Mouse (Mus musculus) heart, embryonic 15.5 days (tissue): Measurements from ENCODE around the gene Poc1a. TPM values are rescaled to one million over a fixed set of nuclear protein-coding genes. Genes with fewer than 3 reads are reported as not detected.

ENCODE experiments used
- ATAC-seq: fragments of 200-750 bp; cut with Nextera tagmentation; replicated peaks from 2 replicates; pipeline ENCODE4 v1.8.0; 2017; ENCODE audit warnings: low read depth, moderate TSS enrichment; ENCODE audit not compliant: insufficient number of reproducible peaks, insufficient read depth, low FRiP score
- H3K27ac ChIP-seq: fragments of 300-500 bp; sonication (generic); 2 replicates; pipeline ENCODE4 v1.5.1; 2015; ENCODE audit warnings: mild to moderate bottlenecking, inconsistent platforms
- H3K27me3 ChIP-seq: fragments of 300-500 bp; sonication (generic); 2 replicates; pipeline ENCODE4 v1.6.1; 2015; ENCODE audit warnings: inconsistent platforms
- H3K36me3 ChIP-seq: fragments of 300-500 bp; sonication (generic); 2 replicates; pipeline ENCODE4 v1.6.1; 2015; ENCODE audit warnings: mild to moderate bottlenecking, inconsistent platforms
- H3K4me1 ChIP-seq: fragments of 300-500 bp; sonication (generic); replicated peaks from 2 replicates; pipeline ENCODE4 v1.6.1; 2015; ENCODE audit warnings: inconsistent platforms
- H3K4me2 ChIP-seq: fragments of 300-500 bp; sonication (generic); 2 replicates; pipeline ENCODE4 v1.6.1; 2015; ENCODE audit warnings: inconsistent platforms, mild to moderate bottlenecking, moderate library complexity
- H3K4me3 ChIP-seq: fragments of 300-500 bp; sonication (generic); 2 replicates; pipeline ENCODE4 v1.5.1; 2015; ENCODE audit warnings: mild to moderate bottlenecking, inconsistent platforms
- H3K9ac ChIP-seq: fragments of 300-500 bp; sonication (generic); 2 replicates; pipeline ENCODE4 v1.6.1; 2015; ENCODE audit warnings: mild to moderate bottlenecking, inconsistent platforms
- H3K9me3 ChIP-seq: fragments of 300-500 bp; sonication (generic); replicated peaks from 2 replicates; pipeline ENCODE4 v1.6.1; 2016; ENCODE audit warnings: inconsistent platforms
- WGBS: fragments of 180-500 bp; shearing (Covaris S2); methylation state at CpG from one replicate; pipeline ENCODE4 v1.1.7; 2015; ENCODE audit warnings: mixed read lengths; 5-methylcytosine and 5-hydroxymethylcytosine counted together
- polyA plus RNA-seq: library from polyadenylated mRNA; unstranded; fragments of >200 nt; fragmentation: Nextera tagmentation; extraction: Ambion mirVana; gene quantifications from 2 replicates; pipeline ENCODE4 v1.2.1, GENCODE M21; 2015

Poc1a gene
- polyA plus RNA-seq, 1 experiment from 2014 or later: 23.7 TPM

GRCm38 (mm10) chr9:106355217-106355974, 74.5 kb downstream of the Poc1a start:
- H3K9me3 ChIP-seq: no peaks in the 10 kb centered on the region
- 0 out of 2 replicates have a peak overlapping the region, but pooled peaks have one; percentile 42 for H3K27ac ChIP-seq
- no peak for ATAC-seq
- H3K4me3 ChIP-seq: no peak overlapping the region
- 75% methylated on average over 10 of the region's 10 CpGs for WGBS
- H3K4me2 ChIP-seq: no peak overlapping the region
- H3K36me3 ChIP-seq: no peaks in the 10 kb centered on the region
- H3K9ac ChIP-seq: no peak overlapping the region
- peaks cover 27% of the 10 kb centered on the region for H3K4me1 ChIP-seq
- no peaks in the 10 kb centered on the region for H3K27me3 ChIP-seq

GRCm38 (mm10) chr9:106355975-106356286, 75.1 kb downstream of the Poc1a start:
- Histone ChIP-seq H3K9me3 (no peaks in the 10 kb centered on the region), H3K27me3 (no peaks in the 10 kb centered on the region), H3K4me3 (no peak overlapping the region), H3K27ac (peak overlapping the region; percentile 42; the same call in 1 of the 2 replicates), H3K9ac (no peak overlapping the region), H3K4me2 (no peak overlapping the region), H3K4me1 (peaks cover 27% of the 10 kb centered on the region), H3K36me3 (no peaks in the 10 kb centered on the region)
- no peak for ATAC-seq

- no peaks in the 10 kb centered on the region for H3K36me3 ChIP-seq
- no peak overlapping the region for H3K4me2 ChIP-seq
- no peaks in the 10 kb centered on the region for H3K27me3 ChIP-seq
- no peaks in the 10 kb centered on the region for H3K9me3 ChIP-seq
- peak; percentile 11; the same call in 1 of the 2 replicates for ATAC-seq
- H3K9ac ChIP-seq: no peak overlapping the region
- WGBS: 66% methylated on average over 10 of the region's 10 CpGs
- H3K27ac ChIP-seq: peak overlapping the region; percentile 42; the same call in 1 of the 2 replicates
- peaks cover 23% of the 10 kb centered on the region for H3K4me1 ChIP-seq
- no peak overlapping the region for H3K4me3 ChIP-seq
Measured at GRCm38 (mm10) chr9:106356323-106356844, 75.5 kb downstream of the Poc1a start.

- no peak for ATAC-seq
- H3K9ac ChIP-seq: no peak overlapping the region
- no peaks in the 10 kb centered on the region for H3K36me3 ChIP-seq
- WGBS: 69% methylated on average over 3 of the region's 3 CpGs
- H3K4me1 ChIP-seq: peaks cover 19% of the 10 kb centered on the region
- H3K9me3 ChIP-seq: no peaks in the 10 kb centered on the region
- H3K27me3 ChIP-seq: no peaks in the 10 kb centered on the region
- H3K4me2 ChIP-seq: no peak overlapping the region
- no peak overlapping the region for H3K4me3 ChIP-seq
- no peak overlapping the region for H3K27ac ChIP-seq
Measured at GRCm38 (mm10) chr9:106357167-106357566, 76.3 kb downstream of the Poc1a start.

- H3K27me3 ChIP-seq: no peaks in the 10 kb centered on the region
- 76% methylated on average over 6 of the region's 6 CpGs for WGBS
- peaks cover 12% of the 10 kb centered on the region for H3K4me1 ChIP-seq
- ATAC-seq: no peak
- no peaks in the 10 kb centered on the region for H3K9me3 ChIP-seq
- no peaks in the 10 kb centered on the region for H3K36me3 ChIP-seq
- no peak overlapping the region for H3K4me2 ChIP-seq
- no peak overlapping the region for H3K27ac ChIP-seq
- H3K4me3 ChIP-seq: no peak overlapping the region
- H3K9ac ChIP-seq: no peak overlapping the region
Measured at GRCm38 (mm10) chr9:106359297-106359696, 78.4 kb downstream of the Poc1a start.

GRCm38 (mm10) chr9:106361140-106361539, 80.3 kb downstream of the Poc1a start:
- Histone ChIP-seq H3K4me3 (no peak overlapping the region), H3K9ac (no peak overlapping the region), H3K4me2 (no peak overlapping the region), H3K27me3 (no peaks in the 10 kb centered on the region), H3K4me1 (peaks cover 5% of the 10 kb centered on the region), H3K27ac (no peak overlapping the region), H3K36me3 (no peaks in the 10 kb centered on the region), H3K9me3 (no peaks in the 10 kb centered on the region)
- ATAC-seq: no peak
- 78% methylated on average over 6 of the region's 6 CpGs for WGBS

- Histone ChIP-seq H3K9ac (no peak overlapping the region), H3K27ac (no peak overlapping the region), H3K4me2 (no peak overlapping the region), H3K36me3 (no peaks in the 10 kb centered on the region), H3K4me3 (no peak overlapping the region), H3K27me3 (no peaks in the 10 kb centered on the region), H3K4me1 (peaks cover 18% of the 10 kb centered on the region), H3K9me3 (no peaks in the 10 kb centered on the region)
- 55% methylated on average over 7 of the region's 7 CpGs for whole genome bisulfite sequencing
- ATAC-seq: no peak
Measured at GRCm38 (mm10) chr9:106365333-106365732, 84.5 kb downstream of the Poc1a start.

- no peaks in the 10 kb centered on the region for H3K36me3 ChIP-seq
- 73% methylated on average over 1 of the region's 1 CpGs for WGBS
- H3K4me1 ChIP-seq: peaks cover 27% of the 10 kb centered on the region
- no peak for ATAC-seq
- no peak overlapping the region for H3K4me3 ChIP-seq
- H3K9me3 ChIP-seq: no peaks in the 10 kb centered on the region
- H3K9ac ChIP-seq: no peak overlapping the region
- H3K4me2 ChIP-seq: no peak overlapping the region
- no peak overlapping the region for H3K27ac ChIP-seq
- no peaks in the 10 kb centered on the region for H3K27me3 ChIP-seq
Measured at GRCm38 (mm10) chr9:106366188-106366587, 85.3 kb downstream of the Poc1a start.

- H3K27ac ChIP-seq: peak overlapping the region; percentile 93
- peak overlapping the region; percentile 47 for H3K9ac ChIP-seq
- H3K36me3 ChIP-seq: no peaks in the 10 kb centered on the region
- peaks cover 35% of the 10 kb centered on the region for H3K4me1 ChIP-seq
- no peaks in the 10 kb centered on the region for H3K9me3 ChIP-seq
- H3K4me3 ChIP-seq: peak overlapping the region; percentile 72
- H3K27me3 ChIP-seq: no peaks in the 10 kb centered on the region
- peak overlapping the region; percentile 93 for H3K4me2 ChIP-seq
- no peak for ATAC-seq
- 20% methylated on average over 5 of the region's 5 CpGs for WGBS
Measured at GRCm38 (mm10) chr9:106367001-106367400, 86.1 kb downstream of the Poc1a start.

GRCm38 (mm10) chr9:106367592-106368111, 86.8 kb downstream of the Poc1a start:
- Histone ChIP-seq H3K36me3 (peaks cover 4% of the 10 kb centered on the region; the same call in 1 of the 2 replicates), H3K9ac (peak overlapping the region; percentile 84), H3K4me1 (peaks cover 42% of the 10 kb centered on the region), H3K9me3 (no peaks in the 10 kb centered on the region), H3K4me3 (peak overlapping the region; percentile 72), H3K4me2 (peak overlapping the region; percentile 93), H3K27ac (peak overlapping the region; percentile 93), H3K27me3 (no peaks in the 10 kb centered on the region)
- peak; percentile 90 for ATAC-seq
- WGBS: 0% methylated on average over 36 of the region's 36 CpGs

GRCm38 (mm10) chr9:106368112-106368717, 87.4 kb downstream of the Poc1a start, which contains the start of gene Dusp7:
Gene Dusp7 (plus strand): TSS chr9:106368632.
- peaks cover 9% of the 10 kb centered on the region; the same call in 1 of the 2 replicates for H3K36me3 ChIP-seq
- H3K9me3 ChIP-seq: no peaks in the 10 kb centered on the region
- WGBS: under 1% methylated on average over 44 of the region's 57 CpGs
- H3K4me1 ChIP-seq: peaks cover 44% of the 10 kb centered on the region
- peak within 1 kb of the TSS; percentile 84 for H3K9ac ChIP-seq
- peak; percentile 76 for ATAC-seq
- peak within 1 kb of the TSS; percentile 93 for H3K4me2 ChIP-seq
- H3K27ac ChIP-seq: peak within 1 kb of the TSS; percentile 93
- H3K27me3 ChIP-seq: no peaks in the 10 kb centered on the region
- H3K4me3 ChIP-seq: peak within 1 kb of the TSS; percentile 72
